Mouse (Mus musculus) ovary, adult 18-20 months (tissue): ENCODE results near the gene Fgfr2.

ENCODE experiments used
- DNase-seq: peaks from one replicate; pipeline ENCODE4 v3.0.0; 2022; ENCODE audit warnings: low spot score, mixed read lengths

Fgfr2 gene

DNA sequence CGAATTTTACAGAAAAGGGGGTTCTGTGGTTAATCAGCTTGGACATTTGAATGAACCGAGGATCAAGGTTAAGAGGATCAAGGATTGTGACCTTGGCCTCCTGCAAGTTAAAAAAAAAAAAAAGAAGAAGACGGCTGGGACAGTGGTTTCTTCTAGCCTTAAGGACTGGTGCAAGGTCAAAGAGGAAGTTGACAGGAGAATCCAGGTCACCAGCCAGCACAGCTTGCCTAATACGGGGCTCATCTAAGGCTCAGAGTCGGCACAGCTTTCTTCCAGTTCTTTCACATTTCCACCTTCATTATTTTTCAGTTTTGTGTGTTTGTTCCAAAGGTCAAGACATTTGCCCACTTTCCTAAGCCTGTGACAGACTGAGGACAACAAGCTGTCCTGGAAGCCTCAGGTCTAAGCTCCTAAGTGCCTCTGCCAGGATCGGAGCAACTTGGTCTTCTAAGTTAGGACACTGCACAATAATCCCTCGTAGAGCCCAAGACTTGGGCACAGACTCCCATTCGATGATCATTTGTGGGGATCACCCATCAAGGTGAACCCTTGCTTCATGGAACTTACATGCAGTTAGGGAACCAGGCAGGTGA, 2532.2 kb downstream of the Fgfr2 start:
- no peak for DNase-seq

- no peak for DNase-seq
Observed at GRCm38 (mm10) chr7:130590081-130590828, 2532.9 kb downstream of the Fgfr2 start.

DNA sequence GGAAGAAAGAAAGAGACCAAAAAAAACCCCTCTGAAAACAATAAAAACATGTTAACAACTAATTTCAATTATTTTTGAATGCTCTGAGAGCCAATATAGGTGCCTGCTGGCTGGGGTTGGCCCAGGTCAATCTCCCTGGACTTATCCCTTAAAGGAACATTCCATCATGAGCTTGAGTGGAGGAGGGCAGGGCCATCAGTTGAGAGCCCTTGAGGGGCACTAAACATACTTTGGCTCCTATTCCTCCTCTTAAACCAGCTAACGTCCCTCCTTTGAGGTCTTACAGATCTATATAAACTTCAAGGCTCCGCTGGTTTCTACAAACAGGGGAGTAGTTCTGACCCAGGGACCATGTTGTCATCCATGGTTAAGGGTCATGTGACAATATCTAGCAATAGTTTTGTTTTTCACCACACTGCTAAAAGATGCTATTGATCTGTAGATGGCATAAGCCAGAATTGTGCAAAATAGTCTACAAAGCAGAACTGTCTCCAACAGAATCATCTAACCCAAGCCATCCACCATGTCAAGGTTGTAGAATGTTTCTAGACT, 2536.6 kb downstream of the Fgfr2 start:
- DNase-seq: no peak

DNA sequence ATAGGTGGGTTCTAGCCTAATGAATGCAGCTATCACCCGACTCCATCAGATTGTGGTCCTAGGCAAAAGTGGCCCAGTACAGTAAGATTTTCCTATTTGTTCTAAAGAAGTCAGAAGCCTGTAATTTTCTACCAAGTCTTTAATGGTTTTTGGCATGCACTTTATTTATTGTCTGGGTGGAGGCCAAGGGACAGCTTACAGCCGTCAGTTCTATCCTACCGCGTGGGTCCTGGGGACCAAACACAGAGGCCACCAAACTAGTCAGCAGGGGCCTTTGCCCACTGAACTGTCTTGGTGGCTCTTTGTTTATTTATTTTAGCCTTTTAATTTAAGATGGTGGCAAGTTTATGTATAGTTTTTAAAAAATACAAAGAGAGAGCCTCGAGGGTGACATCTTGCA, 2544.5 kb downstream of the Fgfr2 start:
- DNase-seq: no peak

- no peak for DNase-seq
Observed at GRCm38 (mm10) chr7:130578066-130578465, 2545.1 kb downstream of the Fgfr2 start.

DNA sequence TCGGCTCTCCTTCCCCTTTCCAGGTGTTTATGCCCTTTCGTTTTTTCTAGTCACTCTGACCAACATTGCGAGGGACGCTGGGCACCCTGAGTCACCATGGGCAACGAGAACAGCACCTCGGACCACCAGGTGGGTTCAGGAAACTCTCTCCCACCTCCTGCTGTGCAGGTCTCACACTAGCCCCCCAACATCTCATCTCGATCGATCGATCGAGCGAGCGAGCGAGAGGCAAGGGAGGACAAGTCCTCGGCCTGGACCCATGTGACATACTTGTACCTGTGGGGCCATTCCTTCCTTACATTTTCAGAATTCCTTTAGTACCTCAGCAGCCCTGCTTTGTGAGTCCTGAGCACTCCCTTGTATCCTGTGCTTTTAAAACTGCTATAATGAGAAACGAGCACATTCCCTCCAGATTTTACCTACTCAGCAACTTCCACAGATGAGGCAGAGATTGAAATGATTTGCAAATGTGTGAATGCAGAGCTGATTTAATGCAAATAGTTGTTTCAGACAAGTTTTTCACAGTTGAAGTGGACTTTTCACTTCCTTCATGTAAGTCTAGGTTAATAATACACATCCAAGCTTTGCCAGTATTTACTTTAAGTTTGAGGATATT, 2545.7 kb downstream of the Fgfr2 start, which contains the start of gene Tacc2:
Gene Tacc2 (plus strand): TSS at position 51 of the 616 bp plus-strand sequence.
- no peak for DNase-seq

DNA sequence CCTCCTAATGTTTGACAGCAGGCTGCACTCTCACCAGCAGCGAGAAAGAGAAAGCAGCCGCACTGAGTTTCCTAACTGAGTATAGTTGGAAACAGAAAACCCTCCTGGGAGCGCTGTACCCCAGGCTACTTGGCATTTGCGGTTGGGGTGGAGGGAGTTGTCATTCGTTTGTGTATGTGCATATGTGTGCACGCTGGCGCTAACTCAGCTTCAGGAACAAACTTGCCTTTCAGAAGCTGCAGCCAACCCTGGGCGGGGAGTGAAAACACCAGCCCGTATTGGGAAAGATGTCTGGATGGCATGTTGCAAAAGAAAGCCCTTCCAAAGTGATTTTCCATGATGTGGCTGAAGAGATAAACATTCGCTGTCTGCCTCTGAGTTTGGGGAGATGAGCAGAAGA, 2546.2 kb downstream of the Fgfr2 start:
- no peak for DNase-seq

DNA sequence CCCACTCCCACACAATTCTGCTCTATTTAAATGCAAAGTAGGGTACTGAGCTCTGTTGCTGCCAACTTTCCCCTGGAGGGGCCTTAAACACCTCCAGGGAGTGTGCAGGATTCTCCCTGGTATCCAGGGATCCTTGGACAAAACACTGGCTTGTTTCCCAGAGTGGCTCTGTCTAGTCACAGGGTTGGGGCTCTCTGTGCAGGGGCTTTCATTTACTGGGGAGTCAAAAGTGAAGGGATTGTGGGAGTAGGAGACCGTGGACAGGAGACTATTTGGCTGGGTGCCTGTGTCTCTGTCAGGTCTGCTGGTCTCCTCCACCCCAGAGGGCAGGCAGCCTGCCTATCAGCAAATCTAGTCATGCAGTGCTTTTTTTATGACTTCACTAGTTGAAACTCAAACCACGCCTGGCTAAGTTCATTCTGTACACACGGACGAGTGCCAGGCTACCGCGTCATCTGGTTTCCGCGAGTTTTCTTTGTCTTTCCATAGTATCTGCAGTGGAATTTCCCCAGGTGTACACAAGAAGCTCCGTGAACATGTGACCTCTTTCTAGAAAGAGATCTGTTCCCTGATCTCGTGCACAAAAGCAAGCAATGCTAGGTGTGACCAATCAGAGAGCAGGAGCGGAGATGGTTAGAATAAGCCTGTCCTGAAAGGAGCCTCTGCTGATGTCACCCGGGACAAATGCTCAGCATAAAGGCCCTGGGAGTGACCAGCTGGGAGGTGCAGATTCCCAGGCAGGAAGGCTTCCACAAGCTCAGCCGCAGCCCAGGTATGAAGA, 2548.7 kb downstream of the Fgfr2 start:
- peak; percentile 51 for DNase-seq

DNA sequence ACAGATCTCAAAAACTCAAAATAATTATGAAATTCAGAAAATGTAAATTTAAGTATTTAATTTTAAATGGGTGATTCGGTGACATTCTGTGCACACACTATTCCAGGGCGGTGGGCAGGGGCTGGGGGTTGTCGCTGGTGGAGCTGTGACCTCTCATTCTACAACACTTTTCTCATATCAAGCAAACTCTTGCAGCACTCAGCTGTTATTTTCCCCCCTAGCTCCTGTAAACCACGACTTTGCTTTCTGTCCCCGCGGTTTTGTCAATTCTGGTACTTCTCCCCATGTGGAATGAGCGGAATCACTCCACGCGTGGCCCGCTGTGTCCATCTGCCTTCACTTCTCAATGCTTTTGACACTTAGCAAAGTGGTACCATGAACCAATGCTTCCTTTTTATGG, 2549.4 kb downstream of the Fgfr2 start:
- DNase-seq: no peak

DNA sequence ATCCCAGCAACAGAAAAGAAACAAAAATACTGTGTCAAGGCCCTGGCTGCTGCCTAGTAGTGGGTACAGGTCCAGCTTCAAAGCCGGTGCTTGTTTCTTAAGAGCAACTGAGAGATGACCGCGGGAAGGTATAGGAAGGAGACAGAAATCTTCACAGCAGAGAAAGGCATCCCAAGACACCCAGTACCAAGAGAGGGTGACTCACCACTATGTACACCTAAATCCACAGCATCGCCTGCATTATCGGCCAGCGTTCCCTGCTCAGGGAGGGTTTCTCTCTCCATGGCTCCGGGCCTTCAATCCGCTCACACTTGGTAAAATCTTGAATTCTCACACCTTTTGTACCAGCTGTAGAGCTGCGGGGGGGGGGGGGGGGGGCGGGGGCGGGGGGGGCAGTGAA, 2550.3 kb downstream of the Fgfr2 start, which contains the start of gene Nsmce4a:
Gene Nsmce4a (minus strand): TSS at position 298 of the 400 bp plus-strand sequence.
- DNase-seq: no peak

DNA sequence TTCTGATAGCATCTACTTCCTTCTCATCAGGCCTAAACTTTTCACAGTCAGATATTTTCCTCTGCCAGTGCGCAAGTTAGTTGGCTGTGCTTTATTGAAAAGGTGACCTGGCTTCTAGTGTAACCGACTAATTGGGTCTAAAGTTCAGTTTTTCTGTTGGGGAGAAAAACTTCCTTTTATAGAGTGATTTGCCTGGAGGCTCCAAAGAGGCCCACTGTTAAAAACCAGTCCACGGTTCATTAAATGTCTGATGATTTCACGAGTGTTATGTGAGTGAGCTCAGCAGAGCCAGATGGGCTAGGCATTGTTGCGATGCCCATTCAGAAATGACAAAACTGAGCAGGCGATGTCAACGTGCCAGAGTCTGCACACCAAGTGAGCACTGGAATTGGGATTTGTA, 2552.7 kb downstream of the Fgfr2 start:
- DNase-seq: no peak

- DNase-seq: no peak
Observed at GRCm38 (mm10) chr7:130568783-130569436, 2554.2 kb downstream of the Fgfr2 start.

DNA sequence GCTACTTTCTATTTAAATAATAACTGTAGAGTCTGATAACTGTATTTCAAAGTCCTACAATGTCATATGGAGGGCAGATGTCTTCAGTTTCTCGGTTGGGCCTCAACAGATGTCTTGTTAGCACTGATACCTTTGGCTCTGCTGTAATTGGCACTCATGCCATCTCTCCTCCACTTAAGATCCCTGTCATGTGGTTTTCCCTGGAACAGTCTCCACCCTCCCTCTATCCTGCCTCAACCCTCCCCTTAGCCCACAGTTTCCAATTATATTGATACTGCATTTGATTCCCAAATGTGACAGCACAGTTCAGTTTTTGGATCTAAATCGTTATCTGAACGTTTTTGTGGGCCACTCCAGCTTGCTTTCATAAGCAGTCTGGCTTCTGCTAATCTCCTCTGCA, 2558.6 kb downstream of the Fgfr2 start:
- no peak for DNase-seq

DNA sequence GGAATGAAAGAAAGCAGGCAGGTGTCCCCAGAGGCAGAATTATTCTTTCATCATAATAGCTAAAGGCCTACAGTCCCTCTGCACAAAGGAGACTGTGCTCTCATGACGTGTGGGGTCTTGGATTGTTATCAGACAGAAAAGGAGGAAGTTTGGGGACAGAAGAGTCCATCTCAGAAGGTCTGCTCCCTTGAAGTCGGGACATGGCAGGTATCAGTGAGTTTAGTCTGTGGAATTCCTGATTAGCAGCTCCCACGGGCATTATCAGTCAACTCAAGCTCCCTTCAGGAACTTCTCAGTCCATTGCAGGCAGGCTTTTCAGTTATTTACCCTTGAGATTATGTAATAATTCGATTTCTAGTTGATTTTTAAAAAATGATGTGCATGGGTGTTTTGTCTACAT, 2559.3 kb downstream of the Fgfr2 start:
- DNase-seq: no peak

DNA sequence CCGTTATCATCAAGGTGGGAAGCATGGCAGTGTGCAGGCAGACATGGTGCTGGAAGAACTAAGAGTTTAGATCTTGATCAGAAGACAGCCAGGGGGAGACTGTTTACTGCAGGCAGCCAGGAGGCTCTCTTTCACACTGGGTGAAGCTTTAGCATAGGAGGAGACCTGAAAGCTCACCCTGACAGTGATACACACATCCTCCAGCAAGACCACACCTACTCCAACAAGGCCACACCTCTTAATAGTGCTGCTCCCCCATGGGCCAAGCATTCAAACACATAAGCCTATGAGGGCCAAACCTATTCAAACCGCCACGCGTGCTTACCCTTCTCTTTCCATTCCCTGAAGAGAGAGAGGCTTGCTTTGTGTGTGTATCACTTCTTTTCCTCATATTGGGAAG, 2559.9 kb downstream of the Fgfr2 start:
- DNase-seq: no peak

- DNase-seq: no peak
Observed at GRCm38 (mm10) chr7:130560933-130561332, 2562.2 kb downstream of the Fgfr2 start.

DNA sequence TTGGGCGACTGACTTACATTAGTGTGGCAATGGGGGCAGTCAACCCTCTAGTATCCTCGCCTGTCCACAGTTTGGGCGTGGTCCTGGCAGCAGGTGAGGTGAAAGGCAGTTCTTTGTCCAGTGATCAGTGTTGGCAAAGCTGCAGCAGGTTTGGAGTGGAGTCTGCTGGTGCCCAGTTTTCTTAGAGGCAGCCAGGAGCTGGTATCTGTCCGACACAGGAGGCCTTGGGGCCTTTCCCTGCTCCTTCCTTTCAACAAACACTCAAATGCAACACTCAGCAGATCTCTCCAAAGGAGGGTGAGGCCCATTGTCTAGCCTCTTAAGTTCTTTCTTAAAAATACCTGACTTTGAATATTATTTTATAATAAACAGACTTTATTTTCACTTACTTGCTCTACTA, 2564.6 kb downstream of the Fgfr2 start:
- DNase-seq: no peak

DNA sequence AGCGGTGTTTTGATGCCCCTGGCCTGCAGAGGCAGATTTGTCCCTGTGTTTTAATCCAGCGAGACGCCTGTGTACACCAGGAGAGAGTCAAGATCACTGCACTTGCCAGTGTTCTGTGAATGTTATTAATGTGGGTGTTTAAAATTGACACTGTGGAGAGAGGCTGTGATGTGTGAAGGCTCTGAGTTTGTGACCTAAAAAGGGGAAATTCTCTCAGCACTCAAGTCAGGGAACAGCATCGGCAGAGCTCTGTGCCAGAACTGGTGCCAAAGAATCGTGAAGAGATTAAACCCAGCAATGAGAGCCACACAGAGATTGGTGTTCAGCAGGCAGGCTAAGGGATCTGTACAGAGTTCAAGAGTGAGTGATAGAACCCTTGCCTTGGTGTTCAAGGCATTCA, 2567.6 kb downstream of the Fgfr2 start:
- DNase-seq: no peak

- no peak for DNase-seq
Observed at GRCm38 (mm10) chr7:130553321-130553720, 2569.8 kb downstream of the Fgfr2 start.

- DNase-seq: no peak
Observed at GRCm38 (mm10) chr7:130552780-130553179, 2570.4 kb downstream of the Fgfr2 start.

DNA sequence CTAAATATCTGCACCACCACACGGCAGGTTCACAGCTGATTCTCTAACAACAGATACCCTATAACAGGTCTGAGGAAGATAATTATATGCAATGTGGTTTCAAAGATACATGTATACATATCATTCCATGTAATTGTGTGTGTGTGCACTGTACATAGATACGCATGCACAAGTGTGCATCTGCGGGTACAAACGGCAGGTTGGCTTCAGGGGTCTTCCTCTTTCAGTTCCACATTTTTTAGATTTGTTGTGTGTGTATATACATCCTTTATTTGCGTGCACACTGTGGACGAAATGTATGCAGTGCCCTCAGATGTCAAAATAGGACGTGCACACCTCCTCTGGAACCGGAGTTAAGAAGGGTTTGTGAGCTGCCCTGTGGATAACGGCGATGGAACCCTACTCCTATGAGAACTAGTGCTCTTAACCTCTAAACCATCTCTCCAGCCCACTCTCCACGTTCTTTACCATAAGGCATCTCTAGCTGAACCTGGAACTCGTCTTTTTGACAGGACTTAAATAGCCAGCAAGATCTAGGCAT, 2575.4 kb downstream of the Fgfr2 start:
- no peak for DNase-seq
